Mouse (Mus musculus): ENCODE measurements around the gene Mmadhc. TPM values are rescaled to one million over a fixed set of nuclear protein-coding genes. Genes with fewer than 3 reads are reported as not detected.

Gene Mmadhc
- total RNA-seq, 2 experiments from 2014 or later, result 114 to 115 TPM

DNA sequence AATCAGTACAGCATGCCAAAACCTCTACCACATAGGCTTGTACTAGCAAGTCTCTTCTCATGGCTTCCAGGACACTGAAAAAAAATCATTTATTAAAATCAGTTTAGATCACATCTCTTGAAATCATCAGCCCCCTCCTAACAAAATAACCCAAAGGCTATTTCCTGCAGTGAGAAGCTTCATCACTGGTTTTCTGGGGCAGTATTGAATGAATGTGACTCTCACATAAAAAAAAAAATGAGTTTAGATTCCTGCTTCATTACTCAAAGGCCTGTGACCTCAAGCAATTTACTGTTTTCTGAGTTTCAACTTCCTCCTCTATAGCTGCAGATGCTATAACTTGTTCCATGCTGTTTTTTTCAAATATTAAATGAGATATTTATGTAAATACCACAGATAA lies 29.6 kb downstream of the Mmadhc start:
- DNase-seq (ENCODE audit: low spot score in 2 of 2), result no peak

DNA sequence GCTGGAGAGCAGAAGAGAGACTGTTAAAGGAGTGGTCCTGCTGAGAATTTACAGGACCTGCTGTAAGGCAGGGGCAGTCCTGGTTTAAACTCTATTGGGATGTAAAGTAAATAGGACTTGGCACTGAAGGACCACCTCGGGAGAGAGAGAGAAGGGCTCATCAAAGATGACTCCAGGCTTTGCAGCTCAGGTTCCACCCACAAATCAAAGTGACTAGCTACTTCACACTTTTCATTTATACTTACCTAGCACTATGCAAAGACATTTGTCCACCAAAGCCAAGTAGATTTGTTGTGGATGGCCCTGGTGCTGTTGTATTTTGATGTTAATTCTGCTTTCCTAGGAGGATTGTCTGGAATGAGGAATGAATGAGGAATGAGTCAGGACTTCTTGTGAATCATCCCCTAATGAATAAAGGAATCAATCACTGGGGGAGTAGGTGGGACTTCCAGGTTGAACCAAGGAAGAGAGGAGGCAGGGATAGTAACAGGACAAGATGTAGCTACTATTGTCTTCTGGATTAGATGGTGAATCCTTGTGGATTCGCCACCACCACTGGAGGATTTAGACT lies 31.3 kb downstream of the Mmadhc start:
- DNase-seq (ENCODE audit: low spot score in 2 of 2), result no peak

DNA sequence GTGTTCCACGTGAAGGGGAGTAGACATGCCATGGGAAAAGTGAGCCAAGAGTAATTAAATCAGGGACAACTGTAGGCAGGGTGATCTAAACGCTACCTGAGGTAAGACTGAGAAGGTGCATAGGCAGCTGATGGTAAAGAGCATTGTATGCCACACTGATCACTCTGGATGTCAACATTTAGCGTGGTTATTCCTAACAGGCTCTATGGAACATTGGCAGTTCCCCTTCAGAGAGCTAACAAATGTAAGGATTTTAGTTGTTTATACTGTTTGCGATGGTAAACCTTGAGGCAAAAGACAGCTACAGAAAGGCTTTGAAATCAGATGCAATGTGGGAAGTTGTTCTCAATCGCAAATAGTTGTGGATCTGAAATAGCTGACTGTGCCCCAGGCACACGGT lies 32.5 kb downstream of the Mmadhc start:
- no peak for DNase-seq (ENCODE audit: low spot score in 2 of 2)

DNA sequence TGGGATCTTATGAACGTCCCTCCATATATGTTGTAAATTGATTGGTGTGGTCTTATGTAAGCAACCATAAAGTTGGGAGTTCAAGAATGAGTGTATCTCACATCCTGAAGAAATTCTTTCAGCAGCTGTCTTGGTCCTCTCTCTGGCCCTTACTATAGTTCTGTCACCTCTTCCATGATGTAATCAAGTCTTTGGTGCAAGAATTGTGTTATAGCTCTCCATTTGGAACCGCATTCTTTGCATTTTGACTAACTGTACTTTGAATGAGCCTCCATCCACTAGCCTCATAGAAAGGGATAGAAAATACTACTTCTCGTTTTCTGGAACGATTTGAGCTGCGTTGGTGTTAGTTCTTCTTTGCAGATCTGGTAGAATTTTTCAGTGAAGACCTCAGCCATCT lies 41.6 kb downstream of the Mmadhc start:
- no peak for DNase-seq (ENCODE audit: low spot score in 2 of 2)

DNA sequence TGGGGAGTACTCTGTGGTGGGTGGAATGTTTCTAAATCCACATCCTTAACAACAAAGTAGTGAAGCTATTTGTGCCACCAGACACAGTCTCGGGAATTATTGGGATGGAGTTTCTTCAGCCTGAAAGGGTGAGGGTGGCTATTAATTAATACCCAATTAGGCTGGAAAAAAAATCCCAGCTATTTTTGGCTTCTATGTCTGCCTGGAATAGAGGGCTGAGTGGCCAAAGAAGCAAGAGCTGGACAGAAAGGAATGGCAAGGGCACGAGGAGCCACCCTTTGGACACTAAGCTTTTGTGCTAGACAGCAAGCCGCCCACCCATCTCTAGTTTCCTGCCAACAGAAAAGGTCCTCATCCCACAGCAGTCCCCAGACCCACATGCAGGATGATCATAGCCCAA lies 48.0 kb downstream of the Mmadhc start:
- DNase-seq (ENCODE audit: low spot score in 2 of 2), result no peak

DNA sequence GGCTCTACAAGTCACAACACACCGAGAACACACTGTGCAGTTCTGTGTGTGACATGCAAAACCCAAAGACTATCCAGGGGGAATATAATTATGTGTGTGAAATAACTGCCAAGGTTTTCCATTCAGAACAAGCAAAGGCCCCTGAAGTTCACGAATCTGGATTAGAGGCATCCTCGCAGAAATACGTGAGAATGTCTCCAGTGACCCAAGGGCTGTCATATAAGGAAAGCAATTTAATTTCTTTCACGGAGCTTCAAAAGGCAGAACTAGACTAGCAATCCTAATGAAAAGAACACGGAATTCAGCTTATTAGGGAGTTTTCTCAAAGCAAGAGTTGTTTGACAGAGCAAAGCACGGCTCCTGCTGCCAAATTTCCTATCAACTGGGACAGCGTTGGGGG lies 63.1 kb downstream of the Mmadhc start:
- no peak for DNase-seq (ENCODE audit: low spot score in 2 of 2)

Other genes starting within 250 kb of the Mmadhc start
- gene Lypd6, start 230.4 kb downstream of the Mmadhc start, total RNA-seq (2021), result 1 to 10 TPM; 6.6 to 7.6 TPM